Mouse (Mus musculus) embryonic fibroblast, embryonic 13.5 days (primary cell): ENCODE data around the gene Cntn4.

Source experiments
- CTCF ChIP-seq: IDR thresholded peaks from 2 replicates; pipeline ENCODE4 v1.5.1; 2011; ENCODE audit warnings: mild to moderate bottlenecking, control low read depth, low read length, moderate library complexity, borderline replicate concordance; ENCODE audit not compliant: insufficient read depth
- POLR2A ChIP-seq: IDR thresholded peaks from 2 replicates; pipeline ENCODE4 v1.6.1; 2011; ENCODE audit warnings: low read depth, mild to moderate bottlenecking, control low read depth, low read length, moderate library complexity

GRCm38 (mm10) chr6:106013018-106013417 lies 335.6 kb downstream of the Cntn4 start:
- TF ChIP-seq CTCF (no peak), POLR2A (no peak)
